Mouse (Mus musculus) liver, embryonic 14.5 days (tissue): Measurements from ENCODE around the gene Mfap5. TPM values are rescaled to one million over a fixed set of nuclear protein-coding genes. Genes with fewer than 3 reads are reported as not detected.
A peak's percentile ranks its signal among the peaks of the same experiment; 100 is the strongest.

Experiments
- ATAC-seq: fragments of 200-750 bp; cut with Nextera tagmentation; 2 replicates; pipeline ENCODE4 v1.8.0; 2017; ENCODE audit warnings: moderate number of reproducible peaks, mild to moderate bottlenecking, moderate library complexity; ENCODE audit not compliant: insufficient read depth
- DNase-seq, 3 experiments: peaks; one replicate each; pipeline ENCODE4 v3.0.0-alpha.2; 2012 to 2013; ENCODE audit warnings: low read depth in 3 of 3, low spot score in 3 of 3
- H3K27ac ChIP-seq: fragments of 300-500 bp; sonication (generic); 2 replicates; pipeline ENCODE4 v1.5.1; 2014; ENCODE audit warnings: moderate library complexity, mild to moderate bottlenecking, control low read depth, inconsistent platforms
- H3K27me3 ChIP-seq: fragments of 300-500 bp; sonication (generic); 2 replicates; pipeline ENCODE4 v1.6.1; 2014; ENCODE audit warnings: mild to moderate bottlenecking, low read length, moderate library complexity; ENCODE audit not compliant: control insufficient read depth, insufficient read depth
- H3K36me3 ChIP-seq: fragments of 300-500 bp; sonication (generic); replicated peaks from 2 replicates; pipeline ENCODE4 v1.6.1; 2014; ENCODE audit warnings: low read depth; ENCODE audit not compliant: control insufficient read depth, insufficient read depth
- H3K4me1 ChIP-seq, 2 experiments: fragments of 200-500 bp in 1 of 2; fragments of 300-500 bp in 1 of 2; sonication (generic) in 1 of 2; replicated peaks; 2 replicates each; pipeline ENCODE4 v1.6.1; 2012 to 2014; ENCODE audit warnings: antibody characterized with exemption in 1 of 2, inconsistent platforms in 1 of 2, low read length in 1 of 2; ENCODE audit not compliant: control insufficient read depth in 2 of 2, insufficient read depth in 2 of 2
- H3K4me2 ChIP-seq: fragments of 300-500 bp; sonication (generic); 2 replicates; pipeline ENCODE4 v1.6.1; 2014; ENCODE audit warnings: low read depth, mild to moderate bottlenecking, control low read depth, moderate library complexity
- H3K4me3 ChIP-seq, 2 experiments: fragments of 200-500 bp in 1 of 2; fragments of 300-500 bp in 1 of 2; sonication (generic) in 1 of 2; 2 replicates each; pipeline ENCODE4 v1.5.1; 2012 to 2014; ENCODE audit warnings: low read depth in 2 of 2, low read length in 2 of 2, mild to moderate bottlenecking in 2 of 2, control low read depth in 1 of 2, inconsistent platforms in 1 of 2, moderate library complexity in 1 of 2; ENCODE audit not compliant: insufficient read depth in 1 of 2
- H3K9ac ChIP-seq: fragments of 300-500 bp; sonication (generic); replicated peaks from 2 replicates; pipeline ENCODE4 v1.6.1; 2014; ENCODE audit warnings: mild to moderate bottlenecking, control low read depth, moderate library complexity
- H3K9me3 ChIP-seq: fragments of 300-500 bp; sonication (generic); 2 replicates; pipeline ENCODE4 v1.6.1; 2016; ENCODE audit warnings: low read length, mixed read lengths; ENCODE audit not compliant: control insufficient read depth
- CTCF ChIP-seq: IDR thresholded peaks from 2 replicates; pipeline ENCODE4 v1.5.1; 2016; ENCODE audit warnings: antibody characterized with exemption, low read depth, control low read depth
- EP300 ChIP-seq: IDR thresholded peaks from 2 replicates; pipeline ENCODE4 v1.6.1; 2016; ENCODE audit warnings: antibody characterized with exemption, low read depth
- WGBS: fragments of 180-500 bp; shearing (Covaris S2); extraction: QIAGEN DNeasy Blood & Tissue Kit; methylation state at CpG from one replicate; pipeline ENCODE4 v1.1.7; 2014; ENCODE audit not compliant: insufficient replicate concordance; 5-methylcytosine and 5-hydroxymethylcytosine counted together
- polyA plus RNA-seq, 2 experiments: library from polyadenylated mRNA; depleted of rRNA in 1 of 2; stranded (reverse) in 1 of 2; unstranded in 1 of 2; fragments of >200 nt; fragmentation: Nextera tagmentation in 1 of 2; extraction: Ambion mirVana in 1 of 2; gene quantifications; 2 replicates each; pipeline versions ENCODE4 v1.2.1 to v1.2.3; 2012 to 2014

Mfap5 gene
- polyA plus RNA-seq, 2 experiments, result 0.11 TPM; not detected in 1

- ATAC-seq (no peak), DNase-seq (peak in 2 of 3 experiments; percentile 22 to 27)
- TF ChIP-seq CTCF, result peak; percentile 83
- no peak for TF ChIP-seq EP300
- Histone ChIP-seq H3K27me3 (no peaks in the 10 kb centered on the region), H3K4me1 (no peaks in the 10 kb centered on the region), H3K27ac (no peak overlapping the region), H3K4me2 (no peak overlapping the region), H3K9ac (no peak overlapping the region), H3K36me3 (no peaks in the 10 kb centered on the region), H3K9me3 (no peaks in the 10 kb centered on the region), H3K4me3 (no peak overlapping the region)
- WGBS, result 4% methylated on average over 6 of the region's 6 CpGs
Observed at GRCm38 (mm10) chr6:122562463-122562862, 56.8 kb downstream of the Mfap5 start.

DNA sequence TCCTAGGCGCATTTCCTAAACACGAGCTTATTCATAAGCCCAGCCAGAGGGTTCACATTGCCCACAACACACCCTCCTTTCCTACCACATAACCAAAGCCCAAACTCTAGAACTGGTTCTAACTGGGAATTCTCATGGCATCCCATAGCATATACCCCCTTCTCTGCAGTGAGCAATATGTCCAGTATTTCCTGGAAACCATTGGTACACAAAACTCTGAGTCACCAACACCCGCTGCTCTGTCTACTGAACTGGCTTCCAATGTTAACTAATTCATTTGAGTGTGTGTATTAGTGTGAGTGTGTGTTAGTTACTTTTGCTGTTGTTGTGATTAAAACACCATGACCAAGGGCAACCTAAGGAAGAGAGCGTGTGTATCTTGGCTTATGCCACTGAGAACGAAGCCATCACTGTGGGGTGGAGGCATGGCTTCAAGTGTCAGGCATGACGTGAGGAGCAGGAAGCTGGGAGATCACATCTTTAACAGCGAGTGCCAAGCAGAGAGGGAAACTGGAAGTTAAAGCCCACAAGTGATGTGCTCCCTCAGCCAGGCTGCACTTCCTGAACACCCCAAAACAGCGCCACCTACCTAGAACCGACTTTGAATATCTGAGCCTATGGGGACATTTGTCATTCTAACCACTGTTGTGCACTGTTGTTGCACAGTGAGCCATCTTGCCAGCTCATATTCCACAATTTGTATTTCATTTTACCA lies 59.6 kb downstream of the Mfap5 start:
- H3K27ac ChIP-seq, result no peak overlapping the region
- no peaks in the 10 kb centered on the region for H3K4me1 ChIP-seq
- no peak overlapping the region for H3K4me2 ChIP-seq
- no peak for DNase-seq
- H3K36me3 ChIP-seq, result no peaks in the 10 kb centered on the region
- 61% methylated on average over 9 of the region's 9 CpGs for WGBS
- no peaks in the 10 kb centered on the region for H3K9me3 ChIP-seq
- TF ChIP-seq CTCF (peak; percentile 17; the same call in 1 of the 2 replicates), EP300 (no peak)
- no peaks in the 10 kb centered on the region for H3K27me3 ChIP-seq
- H3K9ac ChIP-seq, result no peak overlapping the region
- no peak for ATAC-seq
- no peak overlapping the region for H3K4me3 ChIP-seq

GRCm38 (mm10) chr6:122569113-122569512 lies 63.5 kb downstream of the Mfap5 start:
- no peak for ATAC-seq
- no peak overlapping the region for H3K27ac ChIP-seq
- WGBS, result 57% methylated on average over 5 of the region's 5 CpGs
- peaks cover 0 to 8% of the 10 kb centered on the region in 2 experiments; a peak in 2 of 4 replicates for H3K4me1 ChIP-seq
- no peak for TF ChIP-seq CTCF
- no peak overlapping the region for H3K4me2 ChIP-seq
- no peak for DNase-seq
- no peak overlapping the region for H3K9ac ChIP-seq
- H3K4me3 ChIP-seq, result no peak overlapping the region
- no peaks in the 10 kb centered on the region for H3K36me3 ChIP-seq
- no peaks in the 10 kb centered on the region for H3K9me3 ChIP-seq
- no peaks in the 10 kb centered on the region for H3K27me3 ChIP-seq

- no peaks in the 10 kb centered on the region for H3K9me3 ChIP-seq
- peaks cover 0 to 8% of the 10 kb centered on the region in 2 experiments; a peak in 2 of 4 replicates for H3K4me1 ChIP-seq
- H3K27ac ChIP-seq, result no peak overlapping the region
- TF ChIP-seq EP300, result no peak
- no peak for TF ChIP-seq CTCF
- H3K4me3 ChIP-seq, result no peak overlapping the region
- H3K36me3 ChIP-seq, result no peaks in the 10 kb centered on the region
- H3K4me2 ChIP-seq, result no peak overlapping the region
- H3K9ac ChIP-seq, result no peak overlapping the region
- 64% methylated on average over 1 of the region's 1 CpGs for WGBS
- no peaks in the 10 kb centered on the region for H3K27me3 ChIP-seq
- DNase-seq (no peak), ATAC-seq (no peak)
Observed at GRCm38 (mm10) chr6:122569762-122570161, 64.1 kb downstream of the Mfap5 start.

DNA sequence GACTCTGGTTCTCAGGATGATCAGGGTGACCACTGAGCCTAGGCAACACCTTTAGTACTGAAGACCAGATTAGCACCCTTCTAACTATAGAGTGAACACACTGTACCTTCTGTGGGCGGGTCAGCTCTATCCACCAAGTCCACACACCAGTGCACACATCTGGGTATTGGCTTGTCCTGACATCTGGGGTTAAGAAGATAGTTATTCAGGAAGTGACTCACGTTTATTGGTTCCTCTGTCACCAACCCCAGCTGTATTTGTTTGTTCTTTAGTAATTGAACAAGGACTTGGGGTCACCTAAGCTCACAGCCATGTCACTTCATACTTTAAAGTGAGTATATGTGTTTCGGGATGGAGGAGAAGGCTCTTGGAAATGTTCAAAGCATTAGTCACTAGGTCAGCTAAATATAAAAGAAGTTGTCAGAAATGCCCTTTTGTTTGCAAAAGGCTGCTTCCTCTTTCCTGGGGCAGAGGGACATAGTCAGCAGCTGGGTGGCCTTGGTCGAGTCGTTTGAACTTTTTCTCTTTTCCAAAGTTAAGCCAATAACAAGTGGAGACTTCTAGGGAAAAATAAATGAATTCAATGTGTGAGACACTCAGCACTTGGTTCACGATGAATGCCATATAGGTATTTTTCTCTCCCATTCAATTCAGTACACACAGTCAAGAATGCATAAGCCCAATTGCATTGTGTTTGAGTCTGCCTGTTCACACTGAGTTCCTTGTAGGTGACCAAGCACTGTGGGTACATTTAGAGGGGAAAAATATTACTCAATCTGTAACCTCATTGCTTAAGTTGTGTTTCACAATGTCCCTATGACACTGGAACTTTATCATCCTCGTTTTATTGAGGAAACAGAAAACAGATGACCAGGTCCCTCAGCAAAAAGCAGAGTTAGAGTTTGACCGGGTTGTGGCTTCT lies 65.3 kb downstream of the Mfap5 start:
- Histone ChIP-seq H3K27ac (no peak overlapping the region), H3K9me3 (no peaks in the 10 kb centered on the region), H3K9ac (no peak overlapping the region), H3K4me2 (no peak overlapping the region), H3K27me3 (no peaks in the 10 kb centered on the region), H3K36me3 (no peaks in the 10 kb centered on the region), H3K4me1 (peaks cover 0 to 8% of the 10 kb centered on the region in 2 experiments; a peak in 2 of 4 replicates), H3K4me3 (no peak overlapping the region)
- DNase-seq (peak in 2 of 3 experiments; percentile 5 to 26), ATAC-seq (peak; percentile 33; the same call in 1 of the 2 replicates)
- TF ChIP-seq EP300, result no peak
- no peak for TF ChIP-seq CTCF
- WGBS, result 19% methylated on average over 8 of the region's 8 CpGs
